Mouse (Mus musculus): ENCODE data around the gene Gm3417. TPM values are rescaled to one million over a fixed set of nuclear protein-coding genes. Genes with fewer than 3 reads are reported as not detected.

Gm3417 gene
- polyA plus RNA-seq (2017; shearing (Covaris generic)), result not detected

GRCm38 (mm10) chr17:14978362-14979038 is at the start of gene Gm3417, which contains the start of gene 9030025P20Rik:
TSS of gene Gm3417 (minus strand) at chr17:14978790.
TSS of gene 9030025P20Rik (plus strand) at chr17:14978468.

GRCm38 (mm10) chr17:15009706-15010413 is 31.3 kb upstream of the Gm3417 start, which contains the start of gene Gm3435:
TSS of gene Gm3435 (plus strand) at chr17:15010176.

GRCm38 (mm10) chr17:14960951-14961556 is 17.5 kb downstream of the Gm3417 start, which contains the start of gene Phf10:
TSS of gene Phf10 (minus strand) at chr17:14961273.

GRCm38 (mm10) chr17:14943009-14943728 is 35.4 kb downstream of the Gm3417 start, which contains the start of the genes Wdr27 and 1600012H06Rik:
TSS of gene Wdr27 (minus strand) at chr17:14943158.
TSS of gene 1600012H06Rik (plus strand) at chr17:14943184.

Other genes with a start within 250 kb of the Gm3417 start
- 0.51 TPM for gene Wdr27, start 35.6 kb downstream of the Gm3417 start, polyA plus RNA-seq (2017; shearing (Covaris generic))
- 29.8 TPM for gene 1600012H06Rik, start 35.6 kb downstream of the Gm3417 start, polyA plus RNA-seq (2017; shearing (Covaris generic))
- gene Phf10, start 17.5 kb downstream of the Gm3417 start, polyA plus RNA-seq (2017; shearing (Covaris generic)), result 44.9 TPM
- gene 9030025P20Rik, start 322 bp downstream of the Gm3417 start, polyA plus RNA-seq (2017; shearing (Covaris generic)), result 21.7 TPM
- gene Gm3435, start 31.4 kb upstream of the Gm3417 start, polyA plus RNA-seq (2017; shearing (Covaris generic)), result 13.5 TPM
- 161 TPM for gene Ermard, start 62.4 kb upstream of the Gm3417 start, polyA plus RNA-seq (2017; shearing (Covaris generic))
- gene Tcte3, start 62.7 kb upstream of the Gm3417 start, polyA plus RNA-seq (2017; shearing (Covaris generic)), result 2.8 TPM
- 2.7 TPM for gene Gm3448, start 62.7 kb upstream of the Gm3417 start, polyA plus RNA-seq (2017; shearing (Covaris generic))

Data from CD4-positive, CD25-positive, alpha-beta regulatory T cell (primary cell).